Mouse (Mus musculus) ES-Bruce4 (cell line): Measurements from ENCODE around the gene Tanc1.

Source experiments
- CTCF ChIP-seq: IDR thresholded peaks from one replicate; pipeline ENCODE4 v1.8.1; 2011; ENCODE audit warnings: low read depth, low read length
- EP300 ChIP-seq: IDR thresholded peaks from 2 replicates; pipeline ENCODE4 v1.6.1; 2011; ENCODE audit warnings: low read depth, low read length; ENCODE audit not compliant: insufficient read depth
- POLR2A ChIP-seq: IDR thresholded peaks from one replicate; pipeline ENCODE4 v1.8.1; 2011; ENCODE audit warnings: low read length; ENCODE audit not compliant: insufficient read depth

GRCm38 (mm10) chr2:59812641-59813040 lies 200.8 kb downstream of the Tanc1 start:
- TF ChIP-seq CTCF (no peak), POLR2A (no peak), EP300 (no peak)
